Mouse (Mus musculus) heart, postnatal 10 days (tissue): ENCODE results near the gene Cnr2. TPM values are rescaled to one million over a fixed set of nuclear protein-coding genes. Genes with fewer than 3 reads are reported as not detected.
A peak's percentile ranks its signal among the peaks of the same experiment; 100 is the strongest.
"Not testable (repeated sequence)": the region's sequence is repeated elsewhere in the genome, so short reads cannot be mapped to it uniquely, and the experiment has no call there.

ENCODE experiments used
- DNase-seq, 2 experiments: peaks; one replicate each; pipeline ENCODE4 v3.0.0; 2021
- intact Hi-C: fragments of 180-260 bp; cut with DNase I; formaldehyde crosslinking; loops from one replicate; pipeline ENCODE4 v1.15.1; 2025
- total RNA-seq, 2 experiments: library from RNA; stranded (reverse); gene quantifications; 2 replicates each; pipeline ENCODE4 v1.2.3; 2021

Cnr2 gene
- total RNA-seq, 2 experiments from 2014 or later = 0.77 to 0.94 TPM

- intact Hi-C loops = no loop called here
- no peak for DNase-seq
Measured at GRCm38 (mm10) chr4:135929405-135929804, 34.2 kb downstream of the Cnr2 start.

- no peak for DNase-seq
- intact Hi-C loops = no loop called here
Measured at GRCm38 (mm10) chr4:135929828-135930227, 34.6 kb downstream of the Cnr2 start.

GRCm38 (mm10) chr4:135930239-135930638 lies 35.0 kb downstream of the Cnr2 start:
- intact Hi-C loops = no loop called here

GRCm38 (mm10) chr4:135931832-135932231 lies 36.6 kb downstream of the Cnr2 start:
- intact Hi-C loops = loop anchor here (1.0 kb wide), 1 partner anchor 42 kb away; no protein-coding TSS in a partner anchor
- DNase-seq = peak in 1 of 2 experiments; percentile 19

More at GRCm38 (mm10) chr4:135930239-135930638, 35.0 kb downstream of the Cnr2 start:
- no peak for DNase-seq

GRCm38 (mm10) chr4:135934708-135935500 lies 39.7 kb downstream of the Cnr2 start:
- intact Hi-C loops = no loop called here
- DNase-seq = peak in 1 of 2 experiments; percentile 11

GRCm38 (mm10) chr4:135935502-135935901 lies 40.3 kb downstream of the Cnr2 start:
- intact Hi-C loops = no loop called here
- peak; percentile 57 to 66 for DNase-seq

GRCm38 (mm10) chr4:135938858-135939257 lies 43.7 kb downstream of the Cnr2 start:
- DNase-seq = no peak
- intact Hi-C loops = no loop called here

- intact Hi-C loops, DNase-seq: not testable (repeated sequence)
Measured at GRCm38 (mm10) chr4:135941026-135941425, 45.8 kb downstream of the Cnr2 start.

GRCm38 (mm10) chr4:135942193-135942592 lies 47.0 kb downstream of the Cnr2 start:
- DNase-seq = no peak
- intact Hi-C loops = no loop called here

GRCm38 (mm10) chr4:135943389-135943788 lies 48.2 kb downstream of the Cnr2 start:
- intact Hi-C loops = no loop called here
- DNase-seq = peak; percentile 41 to 46

GRCm38 (mm10) chr4:135945706-135946105 lies 50.5 kb downstream of the Cnr2 start:
- no peak for DNase-seq
- intact Hi-C loops = no loop called here

GRCm38 (mm10) chr4:135946278-135946658 lies 51.1 kb downstream of the Cnr2 start, which contains the start of gene Hmgcl:
TSS of gene Hmgcl (plus strand) at chr4:135946448.
- intact Hi-C loops = no loop called here
- peak; percentile 97 to 98 for DNase-seq

GRCm38 (mm10) chr4:135946659-135947301 lies 51.6 kb downstream of the Cnr2 start:
- DNase-seq = peak in 1 of 2 experiments; percentile 29
- intact Hi-C loops = no loop called here

GRCm38 (mm10) chr4:135948142-135948541 lies 52.9 kb downstream of the Cnr2 start:
- DNase-seq = no peak
- intact Hi-C loops = no loop called here

- DNase-seq = peak; percentile 39 to 40
Measured at GRCm38 (mm10) chr4:135949475-135949874, 54.3 kb downstream of the Cnr2 start.

GRCm38 (mm10) chr4:135949911-135950310 lies 54.7 kb downstream of the Cnr2 start:
- peak; percentile 35 to 41 for DNase-seq
- intact Hi-C loops = no loop called here

More at GRCm38 (mm10) chr4:135949475-135949874, 54.3 kb downstream of the Cnr2 start:
- intact Hi-C loops = no loop called here

GRCm38 (mm10) chr4:135950365-135950764 lies 55.2 kb downstream of the Cnr2 start:
- DNase-seq = no peak
- intact Hi-C loops = no loop called here

GRCm38 (mm10) chr4:135951505-135951904 lies 56.3 kb downstream of the Cnr2 start:
- no peak for DNase-seq
- intact Hi-C loops = no loop called here

- intact Hi-C loops = no loop called here
- DNase-seq = no peak
Measured at GRCm38 (mm10) chr4:135953179-135953578, 58.0 kb downstream of the Cnr2 start.

- intact Hi-C loops = no loop called here
Measured at GRCm38 (mm10) chr4:135954241-135954640, 59.0 kb downstream of the Cnr2 start.

GRCm38 (mm10) chr4:135955886-135956285 lies 60.7 kb downstream of the Cnr2 start:
- intact Hi-C loops = no loop called here
- DNase-seq = no peak

More at GRCm38 (mm10) chr4:135954241-135954640, 59.0 kb downstream of the Cnr2 start:
- peak; percentile 77 to 89 for DNase-seq

- no peak for DNase-seq
- intact Hi-C loops = no loop called here
Measured at GRCm38 (mm10) chr4:135958354-135958753, 63.2 kb downstream of the Cnr2 start.
